Mouse (Mus musculus): ENCODE measurements around the gene Tnxb.

GRCm38 (mm10) chr17:34652985-34653384 is 17.4 kb upstream of the Tnxb start:
- TF ChIP-seq CTCF (IDR thresholded peaks at IDR 0.05; ENCODE audit: insufficient read depth, low read depth, low read length) (no peak), POLR2A (IDR thresholded peaks at IDR 0.05; ENCODE audit: insufficient read depth, low read depth, low read length) (no peak)

All from olfactory bulb, adult 2 months (tissue).